Mouse (Mus musculus) olfactory bulb, adult 2 months (tissue): ENCODE data around the gene Hist1h2an.
"Not testable (repeated sequence)": the region's sequence is repeated elsewhere in the genome, so short reads cannot be mapped to it uniquely, and the experiment has no call there.

Experiments used
- CTCF ChIP-seq: fragments of 200-500 bp; IDR thresholded peaks from 2 replicates; pipeline ENCODE4 v1.5.1; 2012; ENCODE audit warnings: low read depth, mild to moderate bottlenecking, low read length, moderate library complexity; ENCODE audit not compliant: insufficient read depth
- POLR2A ChIP-seq: fragments of 200-500 bp; IDR thresholded peaks from 2 replicates; pipeline ENCODE4 v1.6.1; 2012; ENCODE audit warnings: mild to moderate bottlenecking, low read depth, low read length, moderate library complexity; ENCODE audit not compliant: insufficient read depth

- TF ChIP-seq POLR2A, CTCF: not testable (repeated sequence)
Measured at GRCm38 (mm10) chr13:21786899-21787629, at the start of gene Hist1h2an, which contains the start of gene Hist1h2bp.
